Mouse (Mus musculus): Measurements from ENCODE around the gene Casq2.

Casq2 gene

DNA sequence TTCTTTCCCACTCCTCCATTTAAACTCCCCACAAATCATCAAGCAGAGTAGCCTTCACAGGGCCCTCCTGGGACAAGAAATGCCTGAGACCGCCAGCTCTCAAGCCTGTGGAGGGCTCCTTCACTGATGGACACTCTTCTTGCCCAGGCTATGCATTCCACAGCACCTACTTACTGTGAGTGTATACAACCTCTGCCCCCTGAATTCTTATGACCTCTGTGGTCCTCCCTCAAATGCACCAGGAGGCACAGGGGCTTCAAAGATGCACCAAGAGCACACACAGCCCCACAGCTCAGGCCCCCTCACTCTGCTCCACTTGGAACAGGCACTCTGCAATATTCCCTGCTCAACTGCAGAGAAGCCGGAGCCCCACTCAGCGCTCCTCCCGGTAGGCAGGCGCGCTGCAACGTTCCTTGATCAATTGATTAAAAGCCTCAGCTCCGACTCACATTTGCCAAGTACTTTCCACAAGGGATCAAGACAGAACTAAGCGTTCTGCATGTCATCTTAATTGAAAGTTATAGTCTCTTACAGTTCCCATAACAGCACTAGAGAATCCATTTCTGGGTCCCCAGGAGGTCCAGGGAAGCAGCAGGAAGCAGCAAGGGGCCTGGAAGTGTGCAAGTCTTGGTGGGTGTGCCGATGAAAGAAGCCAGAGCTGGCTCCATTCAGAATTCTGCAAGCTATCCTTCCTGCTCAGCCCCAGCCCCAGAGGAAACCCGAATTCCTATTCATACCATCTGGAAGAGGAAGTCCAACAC lies 108.3 kb downstream of the Casq2 start:
- no peak for DNase-seq (ENCODE audit: low spot score in 2 of 2)

DNA sequence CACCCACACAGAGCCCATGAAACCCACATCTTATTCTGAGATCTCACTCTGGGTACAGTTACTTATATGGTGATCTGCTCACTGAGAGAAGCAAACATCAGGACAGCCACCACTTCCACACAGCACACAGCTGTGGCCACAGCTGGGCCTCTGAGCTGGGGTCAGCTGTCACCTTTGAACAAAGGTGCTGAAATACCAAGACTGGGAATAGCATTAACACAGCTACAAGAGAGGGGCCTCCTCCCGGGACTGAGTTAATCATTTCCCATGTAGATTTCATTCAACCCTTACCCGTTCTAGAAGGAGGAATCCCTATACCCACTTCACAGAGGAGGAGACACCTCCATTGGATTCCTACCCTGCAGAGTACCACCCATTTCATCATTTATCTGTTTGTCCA lies 109.5 kb downstream of the Casq2 start:
- no peak for DNase-seq (ENCODE audit: low spot score in 2 of 2)

All from natural killer cell, adult 2 months (primary cell).